Comparison of ENCODE assay signal across 22 mouse cellular contexts in the genomic region with DNA sequence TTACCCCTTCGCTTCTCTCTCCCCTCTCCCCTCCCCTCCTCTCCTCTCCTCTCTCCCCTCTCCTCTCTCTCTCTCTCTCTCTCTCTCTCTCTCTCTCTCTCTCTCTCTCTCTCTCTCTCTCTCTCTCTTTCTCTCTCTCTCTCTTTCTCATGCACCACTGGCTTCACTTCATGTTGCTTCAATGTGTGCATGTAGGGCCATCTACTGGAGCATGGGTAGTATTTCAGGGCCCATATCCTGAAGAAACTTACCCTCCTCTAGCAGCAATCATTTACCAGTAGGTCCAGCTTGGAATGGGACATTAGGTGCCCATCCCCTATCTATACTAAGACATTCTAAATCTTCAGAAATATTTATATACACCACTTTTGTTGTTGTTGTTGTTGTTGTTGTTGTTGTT. TPM values are rescaled to one million over a fixed set of nuclear protein-coding genes. Genes with fewer than 3 reads are reported as not detected.
DNase-seq lines count a peak whose midpoint lies in the region; ATAC-seq and TF ChIP-seq lines count a peak whose summit lies in the region.
"Had no signal": no experiment of that assay in that cellular context is flagged by ENCODE, and none has a peak within 500 bp of the region (broad histone marks: within the 10 kb centered on the region; RNA-seq: fewer than 3 reads in every experiment).

No protein-coding gene starts in this region.

- no peak overlapping the region for H3K4me2 ChIP-seq in intestine, postnatal 0 days (replicated peaks; ENCODE audit: low read depth)
- no peak overlapping the region for H3K4me2 ChIP-seq in intestine, embryonic 15.5 days (replicated peaks)
- no peak overlapping the region for H3K4me2 ChIP-seq in midbrain, postnatal 0 days (ENCODE audit: low read depth, low read length, poor library complexity, severe bottlenecking)
- no peak overlapping the region for H3K4me2 ChIP-seq in midbrain, embryonic 15.5 days
- H3K4me2 ChIP-seq: embryonic facial prominence, embryonic 12.5 days; hindbrain, embryonic 15.5 days; limb, embryonic 15.5 days; lung, embryonic 15.5 days; neural tube, embryonic 13.5 days had no signal

- no peaks in the 10 kb centered on the region for H3K4me1 ChIP-seq in intestine, postnatal 0 days (replicated peaks; ENCODE audit: control insufficient read depth, insufficient read depth, low read length)
- H3K4me1 ChIP-seq in intestine, embryonic 15.5 days (replicated peaks) = no peaks in the 10 kb centered on the region
- H3K4me1 ChIP-seq in midbrain, postnatal 0 days (ENCODE audit: insufficient read depth, low read length) = no peaks in the 10 kb centered on the region
- no peaks in the 10 kb centered on the region for H3K4me1 ChIP-seq in midbrain, embryonic 15.5 days
- H3K4me1 ChIP-seq: embryonic facial prominence, embryonic 12.5 days; hindbrain, embryonic 15.5 days; limb, embryonic 15.5 days; lung, embryonic 15.5 days; neural tube, embryonic 13.5 days had no signal

- no peaks in the 10 kb centered on the region for H3K27me3 ChIP-seq in intestine, postnatal 0 days (replicated peaks; ENCODE audit: control insufficient read depth, insufficient read depth, low read length)
- no peaks in the 10 kb centered on the region for H3K27me3 ChIP-seq in intestine, embryonic 15.5 days (replicated peaks)
- H3K27me3 ChIP-seq in midbrain, postnatal 0 days (ENCODE audit: insufficient read depth, low read length) = no peaks in the 10 kb centered on the region
- H3K27me3 ChIP-seq in midbrain, embryonic 15.5 days (replicated peaks) = no peaks in the 10 kb centered on the region
- H3K27me3 ChIP-seq: embryonic facial prominence, embryonic 12.5 days; hindbrain, embryonic 15.5 days; limb, embryonic 15.5 days; lung, embryonic 15.5 days; neural tube, embryonic 13.5 days had no signal

- 75% methylated on average over 1 of the region's 1 CpGs for WGBS in intestine, postnatal 0 days
- 69% methylated on average over 1 of the region's 1 CpGs for WGBS in intestine, embryonic 15.5 days
- 80% methylated on average over 1 of the region's 1 CpGs for WGBS in midbrain, postnatal 0 days
- WGBS in midbrain, embryonic 15.5 days = 68% methylated on average over 1 of the region's 1 CpGs

- TF ChIP-seq CTCF in intestine, postnatal 0 days (IDR thresholded peaks at IDR 0.05; ENCODE audit: low read depth) = peak; percentile 33
- peak; percentile 68 for TF ChIP-seq CTCF in midbrain, postnatal 0 days (IDR thresholded peaks at IDR 0.05)

- ATAC-seq in intestine, postnatal 0 days = no peak
- no peak for ATAC-seq in intestine, embryonic 15.5 days
- no peak for ATAC-seq in midbrain, postnatal 0 days (ENCODE audit: low FRiP score)
- ATAC-seq in midbrain, embryonic 15.5 days (replicated peaks) = no peak

- peak; percentile 40 for DNase-seq in midbrain, postnatal 0 days (ENCODE audit: low spot score)
- peak; percentile 4 for DNase-seq in ZHBTc4 (ENCODE audit: low read depth, low spot score)
- no peak for DNase-seq in MN1 (ENCODE audit: low spot score)
- no peak for DNase-seq in urinary bladder, adult 18-20 months (ENCODE audit: low spot score in 2 of 2)
- DNase-seq: adrenal gland, postnatal 14 days; cerebellum, adult 9-10 months; thymus, adult 2 months had no signal

- no peaks in the 10 kb centered on the region for H3K9me3 ChIP-seq in intestine, postnatal 0 days (ENCODE audit: control insufficient read depth)
- H3K9me3 ChIP-seq in intestine, embryonic 15.5 days = no peaks in the 10 kb centered on the region
- no peaks in the 10 kb centered on the region for H3K9me3 ChIP-seq in midbrain, postnatal 0 days (ENCODE audit: low read length)
- H3K9me3 ChIP-seq in midbrain, embryonic 15.5 days = no peaks in the 10 kb centered on the region
- H3K9me3 ChIP-seq: embryonic facial prominence, embryonic 12.5 days; hindbrain, embryonic 15.5 days; limb, embryonic 15.5 days; lung, embryonic 15.5 days; neural tube, embryonic 13.5 days had no signal

- H3K4me3 ChIP-seq in intestine, postnatal 0 days (ENCODE audit: low read depth, low read length) = no peak overlapping the region
- no peak overlapping the region for H3K4me3 ChIP-seq in intestine, embryonic 15.5 days (replicated peaks)
- H3K4me3 ChIP-seq in midbrain, postnatal 0 days (ENCODE audit: low read depth, low read length) = no peak overlapping the region
- H3K4me3 ChIP-seq in midbrain, embryonic 15.5 days = no peak overlapping the region
- H3K4me3 ChIP-seq: embryonic facial prominence, embryonic 12.5 days; hindbrain, embryonic 15.5 days; limb, embryonic 15.5 days; lung, embryonic 15.5 days; neural tube, embryonic 13.5 days had no signal

- no peak overlapping the region for H3K27ac ChIP-seq in intestine, postnatal 0 days (ENCODE audit: low read depth, low read length)
- no peak overlapping the region for H3K27ac ChIP-seq in intestine, embryonic 15.5 days
- no peak overlapping the region for H3K27ac ChIP-seq in midbrain, postnatal 0 days (ENCODE audit: low read depth, low read length)
- no peak overlapping the region for H3K27ac ChIP-seq in midbrain, embryonic 15.5 days
- H3K27ac ChIP-seq: embryonic facial prominence, embryonic 12.5 days; hindbrain, embryonic 15.5 days; limb, embryonic 15.5 days; lung, embryonic 15.5 days; neural tube, embryonic 13.5 days had no signal

- H3K9ac ChIP-seq in intestine, postnatal 0 days (ENCODE audit: low read depth, low read length) = no peak overlapping the region
- H3K9ac ChIP-seq in intestine, embryonic 15.5 days = no peak overlapping the region
- no peak overlapping the region for H3K9ac ChIP-seq in midbrain, postnatal 0 days (replicated peaks; ENCODE audit: low read length, poor library complexity, severe bottlenecking)
- no peak overlapping the region for H3K9ac ChIP-seq in midbrain, embryonic 15.5 days
- H3K9ac ChIP-seq: embryonic facial prominence, embryonic 12.5 days; hindbrain, embryonic 15.5 days; limb, embryonic 15.5 days; lung, embryonic 15.5 days; neural tube, embryonic 13.5 days had no signal

- no peaks in the 10 kb centered on the region for H3K36me3 ChIP-seq in intestine, postnatal 0 days (ENCODE audit: control insufficient read depth, insufficient read depth)
- no peaks in the 10 kb centered on the region for H3K36me3 ChIP-seq in intestine, embryonic 15.5 days
- no peaks in the 10 kb centered on the region for H3K36me3 ChIP-seq in midbrain, postnatal 0 days (ENCODE audit: insufficient read depth, low read length)
- no peaks in the 10 kb centered on the region for H3K36me3 ChIP-seq in midbrain, embryonic 15.5 days (replicated peaks)
- H3K36me3 ChIP-seq: embryonic facial prominence, embryonic 12.5 days; hindbrain, embryonic 15.5 days; limb, embryonic 15.5 days; lung, embryonic 15.5 days; neural tube, embryonic 13.5 days had no signal

RNA-seq across cellular contexts. Expression of a gene that starts 5.7 kb away (rescaled TPM):
- polyA plus RNA-seq in intestine, postnatal 0 days (2015; fragmentation: Nextera tagmentation; extraction: Ambion mirVana) = not detected in 2 replicates
- polyA plus RNA-seq in intestine, embryonic 15.5 days (2015; fragmentation: Nextera tagmentation; extraction: Ambion mirVana) = not detected in 2 replicates
- total RNA-seq in midbrain, postnatal 0 days (2014; rRNA removed) = not detected in 2 replicates
- polyA plus RNA-seq in midbrain, postnatal 0 days (2015; fragmentation: Nextera tagmentation; extraction: Ambion mirVana) = not detected in 2 replicates
- polyA plus RNA-seq in midbrain, embryonic 15.5 days (2015; fragmentation: Nextera tagmentation; extraction: Ambion mirVana) = not detected in 2 replicates
- total RNA-seq: adrenal gland, postnatal 14 days; granulocyte monocyte progenitor cell, adult 5-6 weeks; layer of hippocampus, adult 8-10 months; left cerebral cortex, postnatal 10 days; megakaryocyte, adult 5-6 weeks; monocyte, adult 5-6 weeks had no signal
- polyA plus RNA-seq: embryonic facial prominence, embryonic 12.5 days; heart, embryonic 16.5 days; hindbrain, embryonic 15.5 days; kidney, embryonic 16.5 days; limb, embryonic 15.5 days; lung, embryonic 15.5 days; neural tube, embryonic 13.5 days; thymus, adult 2 months had no signal

RNA-seq across cellular contexts. Expression of a gene that starts 10.0 kb away (rescaled TPM):
- not detected in 2 replicates for polyA plus RNA-seq in intestine, postnatal 0 days (2015; fragmentation: Nextera tagmentation; extraction: Ambion mirVana)
- polyA plus RNA-seq in intestine, embryonic 15.5 days (2015; fragmentation: Nextera tagmentation; extraction: Ambion mirVana) = not detected in 2 replicates
- not detected in 2 replicates for total RNA-seq in midbrain, postnatal 0 days (2014; rRNA removed)
- polyA plus RNA-seq in midbrain, postnatal 0 days (2015; fragmentation: Nextera tagmentation; extraction: Ambion mirVana) = not detected in 2 replicates
- not detected in 2 replicates for polyA plus RNA-seq in midbrain, embryonic 15.5 days (2015; fragmentation: Nextera tagmentation; extraction: Ambion mirVana)
- total RNA-seq: adrenal gland, postnatal 14 days; granulocyte monocyte progenitor cell, adult 5-6 weeks; layer of hippocampus, adult 8-10 months; left cerebral cortex, postnatal 10 days; megakaryocyte, adult 5-6 weeks; monocyte, adult 5-6 weeks had no signal
- polyA plus RNA-seq: embryonic facial prominence, embryonic 12.5 days; heart, embryonic 16.5 days; hindbrain, embryonic 15.5 days; kidney, embryonic 16.5 days; limb, embryonic 15.5 days; lung, embryonic 15.5 days; neural tube, embryonic 13.5 days; thymus, adult 2 months had no signal

RNA-seq across cellular contexts. Expression of a gene that starts 20.7 kb away (rescaled TPM):
- polyA plus RNA-seq in intestine, postnatal 0 days (2015; fragmentation: Nextera tagmentation; extraction: Ambion mirVana) = not detected in 2 replicates
- polyA plus RNA-seq in intestine, embryonic 15.5 days (2015; fragmentation: Nextera tagmentation; extraction: Ambion mirVana) = not detected in 2 replicates
- not detected in 2 replicates for total RNA-seq in midbrain, postnatal 0 days (2014; rRNA removed)
- polyA plus RNA-seq in midbrain, postnatal 0 days (2015; fragmentation: Nextera tagmentation; extraction: Ambion mirVana) = not detected in 2 replicates
- polyA plus RNA-seq in midbrain, embryonic 15.5 days (2015; fragmentation: Nextera tagmentation; extraction: Ambion mirVana) = not detected in 2 replicates
- total RNA-seq: adrenal gland, postnatal 14 days; granulocyte monocyte progenitor cell, adult 5-6 weeks; layer of hippocampus, adult 8-10 months; left cerebral cortex, postnatal 10 days; megakaryocyte, adult 5-6 weeks; monocyte, adult 5-6 weeks had no signal
- polyA plus RNA-seq: embryonic facial prominence, embryonic 12.5 days; heart, embryonic 16.5 days; hindbrain, embryonic 15.5 days; kidney, embryonic 16.5 days; limb, embryonic 15.5 days; lung, embryonic 15.5 days; neural tube, embryonic 13.5 days; thymus, adult 2 months had no signal

RNA-seq across cellular contexts. Expression of a gene that starts 28.6 kb away (rescaled TPM):
- not detected in 2 replicates for polyA plus RNA-seq in intestine, postnatal 0 days (2015; fragmentation: Nextera tagmentation; extraction: Ambion mirVana)
- not detected in 2 replicates for polyA plus RNA-seq in intestine, embryonic 15.5 days (2015; fragmentation: Nextera tagmentation; extraction: Ambion mirVana)
- total RNA-seq in midbrain, postnatal 0 days (2014; rRNA removed) = not detected in 2 replicates
- not detected in 2 replicates for polyA plus RNA-seq in midbrain, postnatal 0 days (2015; fragmentation: Nextera tagmentation; extraction: Ambion mirVana)
- not detected in 2 replicates for polyA plus RNA-seq in midbrain, embryonic 15.5 days (2015; fragmentation: Nextera tagmentation; extraction: Ambion mirVana)
- total RNA-seq: adrenal gland, postnatal 14 days; granulocyte monocyte progenitor cell, adult 5-6 weeks; layer of hippocampus, adult 8-10 months; left cerebral cortex, postnatal 10 days; megakaryocyte, adult 5-6 weeks; monocyte, adult 5-6 weeks had no signal
- polyA plus RNA-seq: embryonic facial prominence, embryonic 12.5 days; heart, embryonic 16.5 days; hindbrain, embryonic 15.5 days; kidney, embryonic 16.5 days; limb, embryonic 15.5 days; lung, embryonic 15.5 days; neural tube, embryonic 13.5 days; thymus, adult 2 months had no signal

RNA-seq across cellular contexts. Expression of a gene that starts 41.7 kb away (rescaled TPM):
- polyA plus RNA-seq in intestine, postnatal 0 days (2015; fragmentation: Nextera tagmentation; extraction: Ambion mirVana) = not detected in 2 replicates
- polyA plus RNA-seq in intestine, embryonic 15.5 days (2015; fragmentation: Nextera tagmentation; extraction: Ambion mirVana) = not detected in 2 replicates
- total RNA-seq in midbrain, postnatal 0 days (2014; rRNA removed) = not detected in 2 replicates
- not detected in 2 replicates for polyA plus RNA-seq in midbrain, postnatal 0 days (2015; fragmentation: Nextera tagmentation; extraction: Ambion mirVana)
- not detected in 2 replicates for polyA plus RNA-seq in midbrain, embryonic 15.5 days (2015; fragmentation: Nextera tagmentation; extraction: Ambion mirVana)
- total RNA-seq: adrenal gland, postnatal 14 days; granulocyte monocyte progenitor cell, adult 5-6 weeks; layer of hippocampus, adult 8-10 months; left cerebral cortex, postnatal 10 days; megakaryocyte, adult 5-6 weeks; monocyte, adult 5-6 weeks had no signal
- polyA plus RNA-seq: embryonic facial prominence, embryonic 12.5 days; heart, embryonic 16.5 days; hindbrain, embryonic 15.5 days; kidney, embryonic 16.5 days; limb, embryonic 15.5 days; lung, embryonic 15.5 days; neural tube, embryonic 13.5 days; thymus, adult 2 months had no signal

Comparison
In these comparisons a context has a peak if more than half of its experiments do, and no peak if none do; other contexts are left out.
1. DNase-seq: peak in midbrain, postnatal 0 days (single experiment) and ZHBTc4 (single experiment); none in MN1 (single experiment) and urinary bladder, adult 18-20 months (0 of 2).